In genomic region chr14:40955596-40956251, GRCm38 (mm10) we compare ENCODE assay signal across 8 mouse cellular contexts. TPM values are rescaled to one million over a fixed set of nuclear protein-coding genes. Genes with fewer than 3 reads are reported as not detected.
DNase-seq lines count a peak whose midpoint lies in the region; ATAC-seq and TF ChIP-seq lines count a peak whose summit lies in the region.

No protein-coding gene starts in this region.

- peaks cover 29% of the 10 kb centered on the region for H3K4me1 ChIP-seq in stomach, postnatal 0 days (replicated peaks; ENCODE audit: control insufficient read depth, insufficient read depth)

- H3K9me3 ChIP-seq in stomach, postnatal 0 days (ENCODE audit: control insufficient read depth, low read length), result no peaks in the 10 kb centered on the region

- peak; percentile 81 to 85 for DNase-seq in left cerebral cortex, adult 18-20 months (ENCODE audit: low spot score in 2 of 2)
- no peak for DNase-seq in left cerebral cortex, adult 11 months (ENCODE audit: low spot score)
- DNase-seq in cerebellum, adult 9-11 months, result peak; percentile 42
- DNase-seq in frontal cortex, postnatal 36 days (ENCODE audit: low spot score in 2 of 2), result peak; percentile 83 to 92
- DNase-seq in layer of hippocampus, adult 9-11 months, result peak; percentile 91
- no peak for DNase-seq in stomach, postnatal 0 days (ENCODE audit: low spot score)
- no peak for DNase-seq in ovary, postnatal 14 days (ENCODE audit: low spot score)

- no peak for TF ChIP-seq CTCF in stomach, postnatal 0 days (IDR thresholded peaks at IDR 0.05; ENCODE audit: low read depth)

- no peaks in the 10 kb centered on the region for H3K36me3 ChIP-seq in stomach, postnatal 0 days (ENCODE audit: control insufficient read depth, insufficient read depth, low read length)

- WGBS in stomach, postnatal 0 days, result 24% methylated on average over 10 of the region's 10 CpGs

- H3K27me3 ChIP-seq in stomach, postnatal 0 days (ENCODE audit: control insufficient read depth, insufficient read depth, low read length), result no peaks in the 10 kb centered on the region

- ATAC-seq in megakaryocyte-erythroid progenitor cell, adult 5-6 weeks (replicated peaks; ENCODE audit: low FRiP score, low TSS enrichment, poor library complexity, severe bottlenecking), result 0 out of 2 replicates have a peak, but pooled peaks have one; percentile 12
- ATAC-seq in stomach, postnatal 0 days (ENCODE audit: low FRiP score, low TSS enrichment), result no peak

- no peak for TF ChIP-seq EP300 in stomach, postnatal 0 days (optimal IDR thresholded peaks at IDR 0.05)

- no peak overlapping the region for H3K4me3 ChIP-seq in stomach, postnatal 0 days (ENCODE audit: low read depth, low read length)

- no peak overlapping the region for H3K9ac ChIP-seq in stomach, postnatal 0 days (ENCODE audit: low read length)

- H3K27ac ChIP-seq in stomach, postnatal 0 days (replicated peaks), result peak overlapping the region; percentile 88

- peak overlapping the region; percentile 11; the same call in 1 of the 2 replicates for H3K4me2 ChIP-seq in stomach, postnatal 0 days (replicated peaks; ENCODE audit: low read depth)

RNA-seq across cellular contexts. Expression of gene Tspan14, which starts 10.9 kb away (rescaled TPM):
- 10 to 100 TPM; 41.8 to 45.3 TPM for total RNA-seq in left cerebral cortex, adult 18-20 months (2021)
- 8.6 and 13.3 TPM in 2 replicates for total RNA-seq in megakaryocyte-erythroid progenitor cell, adult 5-6 weeks (2014; fragmentation: Nextera tagmentation)
- total RNA-seq in megakaryocyte-erythroid progenitor cell, adult 5-6 weeks (2017), result 9.3 and 12.9 TPM in 2 replicates
- 38.1 and 38.8 TPM in 2 replicates for polyA plus RNA-seq in stomach, postnatal 0 days (2015; fragmentation: Nextera tagmentation; extraction: Ambion mirVana)

RNA-seq across cellular contexts. Expression of gene Fam213a, which starts 57.9 kb away (rescaled TPM):
- total RNA-seq in left cerebral cortex, adult 18-20 months (2021), result 100 to 1,000 TPM; 128 to 132 TPM
- total RNA-seq in megakaryocyte-erythroid progenitor cell, adult 5-6 weeks (2014; fragmentation: Nextera tagmentation), result 29.9 and 70.4 TPM in 2 replicates
- 73.6 and 75.3 TPM in 2 replicates for total RNA-seq in megakaryocyte-erythroid progenitor cell, adult 5-6 weeks (2017)
- 32.4 and 34.5 TPM in 2 replicates for polyA plus RNA-seq in stomach, postnatal 0 days (2015; fragmentation: Nextera tagmentation; extraction: Ambion mirVana)

Comparison
In these comparisons a context has a peak if more than half of its experiments do, and no peak if none do; other contexts are left out.
1. DNase-seq: peak in left cerebral cortex, adult 18-20 months (2 of 2), cerebellum, adult 9-11 months (single experiment), frontal cortex, postnatal 36 days (2 of 2) and layer of hippocampus, adult 9-11 months (single experiment); none in left cerebral cortex, adult 11 months (single experiment), stomach, postnatal 0 days (single experiment) and ovary, postnatal 14 days (single experiment).